Mouse (Mus musculus): ENCODE measurements at regions not wholly inside any gene's neighbourhood (a gene's known extent, or its start where the extent isn't known, plus 50 kb on each side); places are given as distances from the start of the nearest gene placed in this dataset.

DNA sequence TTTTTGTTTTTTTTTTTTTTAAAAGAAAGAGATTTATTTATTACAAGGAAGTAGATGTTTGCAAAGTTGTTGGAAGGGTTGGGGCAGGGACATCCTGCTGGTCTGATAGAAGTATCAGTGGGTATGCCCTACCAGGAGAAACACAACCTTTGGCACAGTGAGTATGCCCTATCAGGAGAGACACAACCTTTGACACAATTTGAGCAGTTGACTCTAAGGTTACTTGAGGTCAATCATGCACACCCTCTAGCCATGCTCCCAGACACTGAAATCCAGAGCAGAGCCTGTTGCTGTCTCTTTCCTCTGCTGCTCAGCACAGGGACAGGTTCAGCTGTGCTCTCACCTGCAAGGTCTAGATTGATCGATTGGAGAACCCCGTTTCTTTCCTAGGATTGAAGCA lies 164.2 kb upstream of the Gjb5 start:
- in situ Hi-C loops (cut with MseI, MboI) = no loop called here

DNA sequence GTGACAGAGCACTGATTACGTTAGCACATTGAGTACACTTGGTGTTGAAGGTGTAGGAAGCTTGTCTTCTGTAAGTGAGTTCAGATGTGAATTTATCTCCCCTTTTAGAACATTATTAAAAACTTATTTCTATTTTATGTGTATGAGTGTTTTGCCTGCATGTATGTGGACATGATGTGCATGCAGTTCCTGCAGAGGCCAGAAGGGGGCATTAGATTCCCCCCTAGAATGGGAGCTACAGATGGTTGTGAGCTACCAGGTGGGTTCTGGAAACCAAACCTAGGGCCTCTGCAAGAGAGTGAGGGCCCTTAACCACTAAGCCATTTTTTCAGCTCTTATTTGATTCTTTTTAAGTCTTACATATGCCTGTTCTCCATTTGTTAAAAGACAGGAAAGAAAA lies 160.0 kb upstream of the Gjb5 start:
- in situ Hi-C loops (cut with MseI, MboI) = no loop called here

DNA sequence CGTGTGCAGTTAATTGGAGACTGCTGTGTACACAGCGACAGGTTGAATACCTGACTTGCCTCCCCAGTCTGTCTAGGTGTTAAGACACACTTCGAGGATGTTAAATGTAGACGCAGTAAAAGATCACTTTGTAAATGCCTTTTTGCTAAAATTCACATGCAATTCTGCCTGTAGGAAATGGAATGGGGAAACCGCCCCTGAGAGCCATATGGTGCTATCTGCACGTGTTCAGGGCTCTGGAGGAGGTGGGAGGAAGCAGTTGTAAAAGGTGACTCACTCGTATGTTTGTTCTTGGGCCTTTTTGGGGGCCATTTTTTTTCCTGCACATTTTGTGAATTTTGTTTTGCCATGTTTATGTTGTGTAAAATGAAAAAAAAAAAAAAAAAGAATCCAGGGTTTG lies 159.6 kb upstream of the Gjb5 start:
- in situ Hi-C loops (cut with MseI, MboI) = no loop called here

DNA sequence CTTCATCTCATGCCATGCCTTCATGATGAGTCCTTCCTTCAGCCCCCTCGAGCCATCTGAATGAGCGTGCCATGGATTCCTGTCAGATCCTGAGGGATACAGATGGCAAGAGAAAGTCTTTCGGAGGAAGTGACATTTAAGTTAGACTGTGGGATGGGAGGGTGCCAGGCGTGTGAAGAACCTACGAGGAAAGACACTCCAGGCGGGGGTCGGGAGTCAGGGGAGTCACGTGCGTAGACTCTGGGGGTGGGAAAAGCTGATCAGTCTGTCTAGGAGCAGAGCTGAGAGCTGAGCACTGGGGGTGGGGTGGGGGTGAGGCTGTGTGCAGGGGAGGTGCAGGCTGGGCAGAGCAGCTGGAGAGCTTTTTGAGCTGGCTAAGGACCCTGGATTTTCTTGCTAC lies 152.0 kb upstream of the Gjb5 start:
- in situ Hi-C loops (cut with MseI, MboI) = no loop called here

DNA sequence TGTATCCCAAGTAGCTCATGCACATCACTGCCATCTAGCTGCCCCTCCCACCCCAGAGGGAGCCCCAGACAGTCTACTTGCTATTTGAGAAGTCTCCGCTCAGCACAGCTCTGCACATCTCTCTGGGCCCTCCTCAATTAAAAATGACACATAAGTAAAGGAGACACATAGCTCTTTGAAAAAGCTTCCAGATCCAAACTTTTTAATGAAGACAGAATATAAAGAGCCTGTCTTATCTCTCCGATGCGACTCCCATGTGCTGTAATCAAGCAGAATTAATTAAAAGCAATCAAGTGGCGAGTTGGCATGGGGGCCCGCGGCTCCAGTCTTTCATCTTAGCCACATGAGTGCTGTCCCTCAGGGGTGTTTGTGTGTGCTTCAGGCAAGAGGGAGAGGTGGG lies 144.6 kb upstream of the Gjb5 start:
- in situ Hi-C loops (cut with MseI, MboI) = no loop called here

DNA sequence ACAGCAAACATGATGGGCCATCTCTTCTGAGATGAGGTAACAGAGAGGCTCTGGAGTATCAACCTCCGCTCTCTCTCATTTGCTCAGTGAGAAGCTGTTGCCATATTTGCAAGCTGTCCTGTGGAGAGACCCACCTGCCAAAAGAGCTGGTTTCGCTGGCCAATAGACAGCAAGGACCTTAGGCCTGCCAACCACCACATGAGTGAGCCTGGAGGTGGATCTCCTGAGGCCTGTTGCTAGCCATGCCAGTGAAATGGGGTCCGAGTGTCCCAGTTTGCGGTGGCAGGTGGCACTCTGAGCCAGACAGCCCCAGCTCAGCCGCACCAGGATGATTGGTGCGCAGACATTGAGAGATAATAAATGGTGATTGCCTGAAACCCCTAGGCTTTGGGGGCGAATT lies 143.9 kb upstream of the Gjb5 start:
- in situ Hi-C loops (cut with MseI, MboI) = no loop called here

DNA sequence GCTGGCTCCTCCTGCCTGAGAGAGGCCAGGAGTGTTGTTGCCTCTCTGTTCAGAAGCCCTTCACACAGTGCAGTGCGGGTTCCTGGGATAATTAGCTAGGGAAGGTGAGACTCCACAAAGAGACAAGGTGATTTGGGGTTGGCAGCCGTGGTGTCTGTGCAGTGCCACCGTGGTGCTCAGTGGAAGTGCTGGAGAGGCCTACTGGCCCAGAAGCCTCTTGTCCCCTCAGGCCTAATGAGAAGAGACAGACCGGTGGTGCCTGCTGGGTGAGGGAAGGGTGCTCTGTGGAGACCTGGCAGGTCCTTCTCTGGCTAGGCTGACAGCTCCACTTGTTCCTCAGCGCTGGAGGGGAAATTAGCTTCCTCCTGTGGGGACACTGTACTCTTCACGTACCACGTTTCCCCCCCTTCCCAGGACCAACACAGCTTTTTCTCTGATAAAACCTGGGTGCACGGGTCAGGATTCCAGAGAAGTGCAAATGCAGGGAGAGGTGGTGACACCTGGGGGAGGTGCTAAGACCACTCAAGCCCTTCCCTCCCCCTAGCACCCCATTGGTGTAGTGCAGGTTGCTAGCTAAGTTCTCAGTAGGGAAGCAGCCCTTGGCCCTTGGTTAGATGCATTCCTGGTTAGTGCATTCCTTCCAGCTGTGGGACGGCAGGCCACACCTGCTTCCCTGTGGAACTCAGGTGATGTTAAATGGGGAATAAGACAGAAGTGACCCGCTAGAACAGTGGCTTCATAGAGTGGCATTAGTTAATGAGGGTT lies 129.2 kb upstream of the Gjb5 start:
- in situ Hi-C loops (cut with MseI, MboI) = no loop called here

DNA sequence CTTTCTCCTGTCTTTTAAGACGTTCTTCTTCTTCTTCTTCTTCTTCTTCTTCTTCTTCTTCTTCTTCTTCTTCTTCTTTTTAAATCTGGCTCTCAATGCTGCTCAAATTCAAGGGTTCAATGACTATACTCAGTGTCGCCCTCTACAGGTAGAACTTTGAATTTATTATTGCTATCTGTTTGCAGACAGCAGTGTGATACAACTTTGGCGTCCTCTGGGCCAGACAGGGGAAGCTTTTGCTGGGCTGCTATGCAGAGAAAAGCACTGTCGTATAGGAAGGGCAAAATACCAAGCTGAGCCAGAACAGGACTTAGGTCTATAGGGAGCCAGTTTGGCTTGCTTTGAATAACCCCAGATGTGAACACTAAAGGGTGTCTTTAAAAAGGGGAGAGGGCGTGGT lies 127.3 kb upstream of the Gjb5 start:
- in situ Hi-C loops (cut with MseI, MboI) = no loop called here

DNA sequence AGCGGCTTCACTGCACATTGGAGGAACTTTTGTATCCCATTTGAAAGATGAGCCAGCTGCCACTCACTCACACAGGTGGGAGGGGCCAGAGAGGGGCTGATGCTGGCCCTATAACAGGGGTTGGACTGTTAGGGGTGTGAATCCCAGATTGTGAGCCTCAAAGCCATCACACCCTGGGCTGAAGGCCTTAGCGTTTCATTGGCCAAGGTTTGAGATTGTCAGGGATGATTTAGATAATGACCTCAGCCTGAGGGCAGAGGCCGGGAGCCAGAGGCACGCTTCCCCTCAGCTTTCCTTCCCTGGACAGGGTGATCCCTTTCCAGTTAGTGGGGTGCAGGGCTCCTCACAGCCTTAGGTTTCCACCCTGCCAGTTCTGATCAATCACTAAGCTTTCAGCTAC lies 124.5 kb upstream of the Gjb5 start:
- in situ Hi-C loops (cut with MseI, MboI) = no loop called here

DNA sequence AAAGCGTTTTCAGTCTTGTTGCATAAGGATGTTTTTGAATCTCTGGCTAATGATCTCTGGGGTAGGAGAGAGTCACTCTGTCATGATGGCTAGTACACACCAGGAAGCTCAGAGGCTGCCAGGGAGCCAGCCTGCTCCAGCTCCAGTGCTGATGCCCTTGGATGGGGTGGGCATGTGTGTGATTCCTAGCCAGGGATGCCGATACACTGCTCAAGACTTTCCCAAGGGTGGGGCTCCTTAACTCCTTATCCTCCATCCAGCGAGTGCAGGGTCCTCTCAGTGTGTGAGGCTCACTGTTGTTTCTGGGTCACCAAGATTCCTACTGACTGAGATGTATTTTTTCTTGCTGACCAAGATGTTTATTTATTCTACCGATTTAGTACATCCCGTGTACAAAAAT lies 122.4 kb upstream of the Gjb5 start:
- in situ Hi-C loops (cut with MseI, MboI) = no loop called here

DNA sequence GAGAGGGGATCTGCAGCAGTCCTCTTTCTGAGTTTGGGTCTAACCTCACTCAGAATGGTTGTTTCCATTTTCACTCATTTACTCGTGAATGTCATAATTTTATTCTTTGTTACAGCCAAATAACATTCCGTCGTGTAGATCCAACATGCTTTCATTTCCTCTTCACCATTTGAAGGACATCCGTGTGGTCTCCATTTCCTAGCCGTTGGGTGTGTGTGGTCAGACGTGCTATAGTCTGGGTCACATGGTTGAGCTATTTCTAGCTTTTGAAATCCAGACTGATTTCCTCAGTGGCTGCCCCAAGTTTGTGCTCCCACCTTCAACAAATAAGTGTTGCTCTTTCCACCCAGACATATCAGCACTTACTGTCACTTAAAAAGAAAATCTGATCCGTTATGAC lies 111.9 kb upstream of the Gjb5 start:
- in situ Hi-C loops (cut with MseI, MboI) = no loop called here

DNA sequence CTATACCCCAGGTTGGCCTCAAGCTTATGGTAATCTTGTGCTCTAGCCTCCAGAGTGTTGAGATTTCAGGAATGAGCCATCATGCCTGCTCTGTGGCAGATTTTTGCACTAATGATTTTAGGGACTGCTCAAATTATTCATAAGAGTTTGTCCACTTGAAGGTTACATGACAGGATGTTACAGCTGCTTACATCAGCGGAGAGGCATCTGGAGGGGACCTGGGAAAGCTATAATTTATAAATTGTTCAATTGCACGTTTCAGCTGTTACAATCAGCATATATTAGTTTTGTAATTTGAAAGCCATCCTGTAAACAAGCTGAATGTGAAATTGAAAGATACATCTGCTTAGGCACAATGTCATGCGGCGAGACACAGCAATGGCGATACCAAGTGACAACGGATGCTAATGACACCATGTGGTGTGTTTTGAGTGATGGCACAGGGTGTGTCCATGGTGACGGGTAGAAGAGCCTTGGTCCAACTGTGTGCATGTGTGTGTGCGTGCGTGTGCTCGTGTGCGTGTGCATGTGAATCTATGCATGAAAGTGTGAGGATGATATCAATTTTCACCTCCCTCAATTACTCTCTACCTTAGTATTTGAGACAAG lies 96.6 kb upstream of the Gjb5 start:
- in situ Hi-C loops (cut with MseI, MboI) = no loop called here

DNA sequence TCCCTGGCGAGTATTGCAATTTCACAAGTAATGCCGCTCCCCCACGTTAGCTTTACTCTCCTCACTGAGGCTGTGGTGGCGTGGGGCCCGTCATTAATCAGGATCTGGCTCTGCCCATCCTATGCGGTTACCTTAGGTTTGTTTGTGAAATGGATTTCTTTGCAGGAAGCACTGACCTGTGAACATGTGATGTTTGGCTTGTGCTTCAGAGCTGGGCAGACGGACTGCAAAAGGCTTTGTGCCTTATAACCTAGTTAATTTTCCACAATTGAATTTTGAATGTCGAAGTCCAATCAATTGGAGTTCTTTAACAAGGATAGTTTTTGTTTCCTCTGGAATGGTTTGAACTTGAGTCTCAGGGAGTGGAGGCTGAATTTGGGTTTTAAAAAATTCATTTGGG lies 94.1 kb upstream of the Gjb5 start:
- in situ Hi-C loops (cut with MseI, MboI) = no loop called here

DNA sequence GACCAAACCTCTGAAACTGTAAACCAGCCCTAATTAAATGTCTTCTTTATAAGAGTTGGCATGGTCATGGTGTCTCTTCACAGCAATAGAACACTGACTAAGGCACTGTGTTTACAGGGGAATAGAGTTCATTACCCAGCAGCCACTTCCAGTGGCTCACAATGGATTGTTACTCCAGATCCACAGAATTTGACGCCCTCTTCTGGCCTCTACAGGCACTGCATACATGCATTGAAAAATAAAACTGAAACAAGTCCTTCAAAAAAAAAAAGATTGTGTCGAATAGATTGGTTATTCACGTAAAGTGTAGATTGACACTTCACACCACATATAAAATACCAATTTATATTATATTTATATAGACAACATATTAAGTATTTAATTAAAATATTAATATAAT lies 87.3 kb upstream of the Gjb5 start:
- in situ Hi-C loops (cut with MseI, MboI) = loop anchor here in 1 of 2 experiments (10.0 kb wide), 1 partner anchor 60 kb away; no protein-coding TSS in a partner anchor

DNA sequence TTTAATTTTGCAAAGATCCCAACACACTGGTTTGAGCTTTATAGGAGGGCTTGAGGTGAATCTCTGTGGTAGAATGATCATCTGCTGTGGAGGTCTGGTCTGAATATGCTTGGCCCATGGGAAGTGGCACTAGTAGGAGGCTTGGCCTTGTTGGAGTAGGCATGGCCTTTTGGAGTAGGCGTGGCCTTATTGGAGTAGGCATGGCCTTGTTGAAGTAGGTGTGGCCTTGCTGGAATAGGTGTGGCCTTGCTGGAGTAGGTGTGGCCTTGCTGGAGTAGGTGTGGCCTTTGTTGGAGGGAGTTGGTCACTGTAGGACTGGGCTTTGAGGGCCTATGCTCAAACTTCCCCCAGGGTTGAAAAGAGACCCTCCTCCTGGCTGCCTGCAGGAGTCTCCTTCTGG lies 86.1 kb upstream of the Gjb5 start:
- in situ Hi-C loops (cut with MseI, MboI) = loop anchor here in 1 of 2 experiments (10.0 kb wide), 1 partner anchor 59 kb away; no protein-coding TSS in a partner anchor

DNA sequence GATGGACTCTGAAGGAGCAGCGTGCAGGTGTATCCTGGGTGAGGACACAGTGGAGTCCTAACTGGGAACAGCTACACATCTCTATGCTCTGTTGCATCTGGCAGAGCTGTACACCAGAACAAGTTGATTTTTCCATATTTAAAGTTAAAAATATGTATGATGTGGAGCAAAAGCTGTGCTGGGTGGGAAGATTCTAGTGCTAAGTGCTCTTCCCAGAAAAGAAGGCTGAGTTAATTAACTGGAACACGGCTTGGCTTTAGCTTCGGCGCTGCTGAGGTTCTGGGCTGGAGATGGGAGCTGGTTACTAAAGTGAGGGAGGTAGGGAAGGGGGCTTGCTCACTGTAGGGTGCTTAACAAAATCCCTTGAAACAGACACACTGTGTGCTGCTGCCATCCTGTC lies 84.0 kb upstream of the Gjb5 start:
- in situ Hi-C loops (cut with MseI, MboI) = loop anchor here in 1 of 2 experiments (10.0 kb wide), 1 partner anchor 57 kb away; no protein-coding TSS in a partner anchor

DNA sequence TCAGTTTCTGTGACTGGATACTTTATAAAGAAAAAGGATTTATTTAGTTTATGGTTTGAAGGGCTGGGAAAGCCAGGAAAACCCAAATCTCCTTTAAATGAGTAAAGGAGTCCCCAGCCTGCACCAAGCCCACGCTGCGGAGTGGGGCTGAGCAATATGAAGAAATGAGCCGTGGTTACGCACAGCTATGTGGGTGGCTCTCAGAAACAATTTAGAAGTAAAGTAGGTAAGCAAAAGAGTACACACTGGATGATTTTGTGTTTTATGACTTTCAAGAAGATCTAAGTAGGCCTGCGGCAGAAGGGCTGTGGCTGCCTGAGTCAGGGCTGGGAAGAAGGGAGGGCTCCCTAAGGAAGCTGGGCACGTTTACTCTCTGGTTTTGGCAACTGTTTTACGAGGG lies 82.6 kb upstream of the Gjb5 start:
- in situ Hi-C loops (cut with MseI, MboI) = loop anchor here in 1 of 2 experiments (10.0 kb wide), 1 partner anchor 56 kb away; no protein-coding TSS in a partner anchor

DNA sequence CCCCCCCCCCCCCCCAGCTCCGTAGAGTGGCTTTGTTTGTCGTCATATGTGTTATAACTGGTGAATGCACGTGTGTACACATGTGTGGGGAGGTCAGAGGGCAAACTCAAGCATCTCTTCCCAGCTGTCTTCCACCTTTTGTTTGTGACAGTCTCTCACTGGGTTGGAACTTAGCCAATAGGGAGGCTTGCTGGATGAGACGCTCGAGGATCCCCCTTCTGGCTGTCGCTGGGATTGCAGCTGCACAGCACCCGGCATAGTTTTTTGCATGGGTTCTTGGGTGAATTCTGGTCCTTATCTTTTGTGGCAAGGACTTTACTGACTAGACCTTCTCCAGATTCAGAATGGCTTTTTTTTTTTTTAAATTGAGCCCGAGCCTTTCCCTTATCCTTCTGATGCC lies 77.1 kb upstream of the Gjb5 start:
- in situ Hi-C loops (cut with MseI, MboI) = no loop called here

DNA sequence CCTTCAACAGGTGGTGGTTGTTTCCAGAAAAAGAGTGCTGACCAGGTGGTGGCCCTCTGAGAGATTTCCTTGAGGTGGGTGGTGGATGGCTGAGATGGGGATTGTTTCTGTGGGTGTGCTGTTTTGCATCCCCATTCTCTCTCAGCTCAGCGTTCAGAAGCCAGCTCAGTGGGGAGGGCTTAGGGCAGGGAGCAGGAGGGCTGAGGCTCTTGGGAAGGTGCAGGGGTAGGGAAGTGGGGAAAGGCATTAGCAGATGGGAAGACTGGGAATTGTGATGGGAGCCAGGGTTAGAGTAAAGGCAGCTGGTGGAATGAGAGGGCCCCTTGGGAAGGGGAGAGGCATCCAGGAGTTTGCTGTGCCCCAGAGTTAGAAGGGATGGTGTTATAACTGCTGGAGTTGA lies 72.3 kb upstream of the Gjb5 start:
- in situ Hi-C loops (cut with MseI, MboI) = no loop called here

DNA sequence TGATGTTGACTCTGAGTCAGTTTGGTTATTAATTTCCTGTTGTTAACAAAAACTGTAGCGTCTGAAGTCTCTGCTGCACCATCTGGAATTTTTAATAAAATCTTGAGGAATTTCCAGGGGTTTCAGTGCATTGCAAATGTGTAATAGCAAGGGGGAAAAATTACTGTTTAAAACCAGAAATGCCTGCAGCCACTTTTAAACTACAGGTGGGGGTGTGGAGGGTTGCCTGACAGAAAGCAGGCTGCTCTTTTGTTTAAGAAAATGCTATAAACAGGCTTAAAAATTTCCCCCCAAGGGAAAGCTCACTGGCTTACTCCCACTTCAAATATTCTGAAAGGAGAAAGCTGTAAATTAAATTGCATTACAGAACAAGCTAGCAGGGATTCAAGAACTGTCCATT lies 71.8 kb upstream of the Gjb5 start:
- in situ Hi-C loops (cut with MseI, MboI) = no loop called here

DNA sequence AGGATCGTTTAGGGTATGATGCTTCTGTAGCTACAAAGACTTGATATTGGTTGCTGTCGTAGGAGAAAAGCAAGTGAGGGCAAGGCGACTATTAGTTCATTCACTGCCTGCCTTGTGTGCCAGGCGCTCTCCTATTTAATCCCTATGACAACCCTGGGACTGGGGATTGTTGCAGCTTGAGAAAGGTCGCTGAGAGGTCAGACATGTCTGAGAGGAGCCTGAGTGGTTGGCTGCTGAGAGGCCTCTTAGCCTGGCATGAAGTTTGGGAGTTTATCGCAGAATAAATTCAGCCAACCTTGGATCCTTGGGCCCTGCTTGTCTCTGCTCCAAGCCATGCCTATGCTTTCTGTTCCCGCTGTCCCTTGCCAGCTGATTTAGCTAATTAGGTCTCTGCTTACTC lies 65.9 kb upstream of the Gjb5 start:
- in situ Hi-C loops (cut with MseI, MboI) = no loop called here

DNA sequence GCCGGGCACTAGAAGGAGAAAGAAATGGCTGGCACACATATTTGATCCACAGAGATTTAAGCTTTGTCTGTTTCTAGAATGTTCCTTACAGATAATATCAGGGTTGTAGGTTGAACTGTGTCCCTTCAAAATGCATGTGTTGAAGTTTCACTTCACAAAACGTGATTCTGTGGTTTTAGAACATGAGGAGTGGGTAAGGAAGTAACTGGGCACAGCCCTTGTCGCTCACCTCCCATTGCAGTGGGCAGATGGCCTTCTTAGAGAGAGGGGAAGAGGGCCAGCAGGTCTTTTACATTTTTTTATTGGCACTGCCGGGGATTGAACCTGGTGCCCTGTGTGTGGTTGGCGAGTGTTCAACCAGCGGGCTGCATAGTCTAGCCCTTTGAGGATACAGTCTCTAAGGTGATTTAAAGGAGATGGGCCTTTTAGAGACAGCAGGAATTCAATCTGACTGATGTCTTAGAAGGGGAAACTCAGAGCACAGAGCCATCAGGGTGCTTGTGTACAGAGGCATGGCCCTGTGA lies 64.0 kb upstream of the Gjb5 start:
- in situ Hi-C loops (cut with MseI, MboI) = no loop called here

DNA sequence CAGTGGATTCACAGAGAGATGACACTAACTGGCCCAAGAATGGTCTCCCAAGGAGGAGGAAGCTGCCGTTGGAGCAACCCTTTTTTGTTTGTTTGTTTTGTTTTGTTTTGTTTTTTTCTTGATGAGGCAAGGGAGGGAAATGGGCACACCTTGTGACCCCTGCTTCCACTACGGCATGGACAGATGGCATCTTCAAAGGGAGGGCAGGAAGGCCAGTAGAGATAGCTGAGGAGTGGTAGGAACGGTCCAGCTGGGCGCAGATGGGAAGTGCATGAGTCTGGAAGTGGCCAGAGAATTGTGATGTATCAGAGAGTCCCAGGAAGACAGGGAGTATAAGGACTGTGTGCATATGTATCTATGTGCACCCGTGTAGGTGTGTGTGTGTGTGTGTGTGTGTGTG lies 63.1 kb upstream of the Gjb5 start:
- in situ Hi-C loops (cut with MseI, MboI) = no loop called here

All from mouse trophoblast stem cell (cell line).